Mouse (Mus musculus) embryonic stem cell, embryonic (primary cell): ENCODE measurements around the gene Mb21d2.

Source experiments
- CTCF ChIA-PET, 4 experiments: fragments of 300-600 bp in 2 of 4; fragments of 350-600 bp in 2 of 4; sonication (Branson Sonifier 250); formaldehyde crosslinking; loops; one replicate each; lab custom pipeline; 2022; ENCODE audit warnings: inconsistent platforms in 2 of 4; lab: Charles Lee
- POLR2A ChIA-PET, 4 experiments: fragments of 300-600 bp in 2 of 4; fragments of 350-600 bp in 2 of 4; sonication (Branson Sonifier 250); formaldehyde crosslinking; loops; one replicate each; lab custom pipeline; 2022; ENCODE audit warnings: antibody characterized with exemption in 4 of 4, inconsistent platforms in 1 of 4; lab: Charles Lee

The Mb21d2 gene

GRCm38 (mm10) chr16:28880756-28881155 lies 48.7 kb downstream of the Mb21d2 start:
- POLR2A ChIA-PET = interaction anchor here in 3 of 4 experiments (0.6 to 2.7 kb wide), 7 partner anchors 8 to 598 kb away, joined by 3 to 7 read pairs (median 4); no protein-coding TSS in a partner anchor
- CTCF ChIA-PET = interaction anchor here in 1 of 4 experiments (0.8 kb wide), 1 partner anchor 685 kb away, joined by 3 read pairs; no protein-coding TSS in a partner anchor

GRCm38 (mm10) chr16:28880307-28880681 lies 49.2 kb downstream of the Mb21d2 start:
- ChIA-PET POLR2A (interaction anchor here in 3 of 4 experiments (0.6 to 2.7 kb wide), 9 partner anchors 9 to 599 kb away, joined by 3 to 7 read pairs (median 4); no protein-coding TSS in a partner anchor), CTCF (interaction anchor here in 1 of 4 experiments (0.8 kb wide), 2 partner anchors 12 to 686 kb away, joined by 3 to 7 read pairs; no protein-coding TSS in a partner anchor)

- ChIA-PET POLR2A (interaction anchor here in 2 of 4 experiments (0.6 to 2.7 kb wide), 9 partner anchors 9 to 49 kb away, joined by 3 to 7 read pairs (median 4); no protein-coding TSS in a partner anchor), CTCF (interaction anchor here in 3 of 4 experiments (0.5 to 1.7 kb wide), 3 partner anchors 10 to 63 kb away, joined by 3 to 7 read pairs (median 4); no protein-coding TSS in a partner anchor)
Observed at GRCm38 (mm10) chr16:28879636-28880306, 49.7 kb downstream of the Mb21d2 start.

- POLR2A ChIA-PET = interaction anchor here in 2 of 4 experiments (0.6 to 1.9 kb wide), 4 partner anchors 9 to 53 kb away, joined by 3 to 4 read pairs (median 3); no protein-coding TSS in a partner anchor
Observed at GRCm38 (mm10) chr16:28877162-28877662, 52.3 kb downstream of the Mb21d2 start.

GRCm38 (mm10) chr16:28873404-28873895 lies 56.0 kb downstream of the Mb21d2 start:
- ChIA-PET POLR2A (interaction anchor here in 1 of 4 experiments (0.5 to 2.3 kb wide), 5 partner anchors 11 to 807 kb away, joined by 3 to 9 read pairs (median 3); no protein-coding TSS in a partner anchor), CTCF (interaction anchor here in 1 of 4 experiments (1.1 kb wide), 1 partner anchor 687 kb away, joined by 3 read pairs; no protein-coding TSS in a partner anchor)

More at GRCm38 (mm10) chr16:28877162-28877662, 52.3 kb downstream of the Mb21d2 start:
- CTCF ChIA-PET = interaction anchor here in 1 of 4 experiments (0.6 kb wide), 1 partner anchor 58 kb away, joined by 4 read pairs; no protein-coding TSS in a partner anchor

- POLR2A ChIA-PET = no interaction called here
- CTCF ChIA-PET = interaction anchor here in 1 of 4 experiments (1.2 kb wide), 1 partner anchor 33 kb away, joined by 4 read pairs; no protein-coding TSS in a partner anchor
Observed at GRCm38 (mm10) chr16:28870860-28871259, 58.6 kb downstream of the Mb21d2 start.

GRCm38 (mm10) chr16:28870456-28870855 lies 59.0 kb downstream of the Mb21d2 start:
- ChIA-PET POLR2A (interaction anchor here in 1 of 4 experiments (0.9 kb wide), 1 partner anchor 11 kb away, joined by 3 read pairs; no protein-coding TSS in a partner anchor), CTCF (interaction anchor here in 1 of 4 experiments (1.2 kb wide), 1 partner anchor 32 kb away, joined by 4 read pairs; no protein-coding TSS in a partner anchor)

GRCm38 (mm10) chr16:28868864-28869263 lies 60.6 kb downstream of the Mb21d2 start:
- POLR2A ChIA-PET = interaction anchor here in 1 of 4 experiments (0.5 kb wide), 1 partner anchor 14 kb away, joined by 5 read pairs; no protein-coding TSS in a partner anchor
- CTCF ChIA-PET = no interaction called here

GRCm38 (mm10) chr16:28866584-28867295 lies 62.7 kb downstream of the Mb21d2 start:
- POLR2A ChIA-PET = interaction anchor here in 1 of 4 experiments (0.7 kb wide), 1 partner anchor 13 kb away, joined by 4 read pairs; no protein-coding TSS in a partner anchor
- CTCF ChIA-PET = no interaction called here

GRCm38 (mm10) chr16:28863616-28864015 lies 65.9 kb downstream of the Mb21d2 start:
- ChIA-PET CTCF (no interaction called here), POLR2A (interaction anchor here in 1 of 4 experiments (1.4 kb wide), 1 partner anchor 9 kb away, joined by 3 read pairs; no protein-coding TSS in a partner anchor)

GRCm38 (mm10) chr16:28862093-28862492 lies 67.4 kb downstream of the Mb21d2 start:
- ChIA-PET POLR2A (interaction anchor here in 2 of 4 experiments (0.7 to 1.2 kb wide), 3 partner anchors 11 to 73 kb away, joined by 3 to 4 read pairs (median 4); no protein-coding TSS in a partner anchor), CTCF (no interaction called here)

- POLR2A ChIA-PET = interaction anchor here in 1 of 4 experiments (1.0 to 2.8 kb wide), 4 partner anchors 13 to 172 kb away, joined by 3 to 9 read pairs (median 4); no protein-coding TSS in a partner anchor
Observed at GRCm38 (mm10) chr16:28859678-28860077, 69.8 kb downstream of the Mb21d2 start.

GRCm38 (mm10) chr16:28859009-28859288 lies 70.5 kb downstream of the Mb21d2 start:
- POLR2A ChIA-PET = interaction anchor here in 2 of 4 experiments (0.5 to 2.8 kb wide), 5 partner anchors 13 to 351 kb away, joined by 3 to 9 read pairs (median 4); partner anchors contain the start of gene Hrasls (in 1 of the 2)
- CTCF ChIA-PET = no interaction called here

More at GRCm38 (mm10) chr16:28859678-28860077, 69.8 kb downstream of the Mb21d2 start:
- CTCF ChIA-PET = no interaction called here

- POLR2A ChIA-PET = interaction anchor here in 2 of 4 experiments (0.5 to 2.8 kb wide), 5 partner anchors 14 to 1111 kb away, joined by 3 to 9 read pairs (median 4); partner anchors contain the start of gene Hrasls (in 1 of the 2)
- CTCF ChIA-PET = no interaction called here
Observed at GRCm38 (mm10) chr16:28858210-28859008, 71.1 kb downstream of the Mb21d2 start.

- ChIA-PET CTCF (interaction anchor here in 2 of 4 experiments (0.5 to 1.1 kb wide), 2 partner anchors 13 to 333 kb away, joined by 3 to 4 read pairs; no protein-coding TSS in a partner anchor), POLR2A (interaction anchor here in 2 of 4 experiments (0.6 to 2.1 kb wide), 3 partner anchors 9 to 64 kb away, joined by 4 to 6 read pairs (median 4); no protein-coding TSS in a partner anchor)
Observed at GRCm38 (mm10) chr16:28851409-28851821, 78.1 kb downstream of the Mb21d2 start.

- ChIA-PET POLR2A (interaction anchor here in 2 of 4 experiments (0.5 to 2.1 kb wide), 3 partner anchors 10 to 88 kb away, joined by 3 to 6 read pairs (median 4); no protein-coding TSS in a partner anchor), CTCF (interaction anchor here in 3 of 4 experiments (0.5 to 1.1 kb wide), 3 partner anchors 13 to 333 kb away, joined by 3 to 4 read pairs (median 3); no protein-coding TSS in a partner anchor)
Observed at GRCm38 (mm10) chr16:28850881-28851280, 78.6 kb downstream of the Mb21d2 start.
